Mouse (Mus musculus) megakaryocyte, adult 5-6 weeks (primary cell): ENCODE measurements around the gene Adcy5. TPM values are rescaled to one million over a fixed set of nuclear protein-coding genes. Genes with fewer than 3 reads are reported as not detected.

Source experiments
- ATAC-seq: 2 replicates; pipeline ENCODE4 v1.8.0; 2016; ENCODE audit warnings: mild to moderate bottlenecking, inconsistent platforms; ENCODE audit not compliant: poor library complexity, severe bottlenecking
- total RNA-seq, 2 experiments: library from RNA; stranded (forward) in 1 of 2; stranded (reverse) in 1 of 2; fragments of 153-499, 151-499 nt in 1 of 2; fragments of 221-1000, 200-1000 nt in 1 of 2; gene quantifications; 2 replicates each; pipeline versions ENCODE4 v1.2.3 to v1.2.4; 2015 to 2017

Adcy5 gene
- total RNA-seq, 2 experiments from 2014 or later: not detected

DNA sequence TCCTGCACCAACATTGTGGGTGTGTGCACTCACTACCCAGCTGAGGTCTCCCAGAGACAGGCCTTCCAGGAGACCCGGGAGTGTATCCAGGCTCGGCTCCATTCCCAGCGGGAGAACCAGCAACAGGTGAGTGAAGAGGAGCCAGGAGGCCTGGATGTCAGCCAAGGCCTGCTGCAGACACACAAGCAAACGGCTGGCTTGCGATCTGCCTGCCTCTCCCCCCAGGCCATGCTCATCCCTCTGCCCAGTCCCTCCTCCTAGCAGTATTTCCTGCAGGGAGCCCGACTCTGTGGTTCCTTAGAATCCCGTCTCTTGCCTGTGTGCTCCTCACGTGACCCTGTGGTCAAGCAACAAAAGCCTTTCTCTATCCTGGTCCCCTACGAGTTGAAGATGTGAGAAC is 94.1 kb downstream of the Adcy5 start:
- ATAC-seq: no peak

DNA sequence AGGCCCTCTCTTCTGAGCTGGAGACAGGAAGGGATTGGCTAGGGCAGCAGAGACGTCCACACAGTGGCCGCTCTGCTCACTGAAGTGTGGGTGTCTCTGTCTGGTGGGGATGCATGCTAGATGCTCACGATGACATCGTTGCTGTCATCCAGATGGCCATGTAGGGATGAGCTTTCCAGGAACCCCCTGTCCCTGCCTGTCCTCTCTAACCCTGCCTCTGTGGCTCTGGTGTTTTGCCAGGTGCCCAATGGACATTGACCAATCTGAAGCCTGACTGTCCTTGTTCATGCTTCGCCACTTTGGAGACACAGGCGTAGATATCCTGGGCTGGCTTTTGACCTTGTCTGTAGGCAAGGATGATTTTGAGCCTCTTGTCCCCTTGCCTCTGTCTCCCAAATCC is 95.1 kb downstream of the Adcy5 start:
- ATAC-seq: no peak

DNA sequence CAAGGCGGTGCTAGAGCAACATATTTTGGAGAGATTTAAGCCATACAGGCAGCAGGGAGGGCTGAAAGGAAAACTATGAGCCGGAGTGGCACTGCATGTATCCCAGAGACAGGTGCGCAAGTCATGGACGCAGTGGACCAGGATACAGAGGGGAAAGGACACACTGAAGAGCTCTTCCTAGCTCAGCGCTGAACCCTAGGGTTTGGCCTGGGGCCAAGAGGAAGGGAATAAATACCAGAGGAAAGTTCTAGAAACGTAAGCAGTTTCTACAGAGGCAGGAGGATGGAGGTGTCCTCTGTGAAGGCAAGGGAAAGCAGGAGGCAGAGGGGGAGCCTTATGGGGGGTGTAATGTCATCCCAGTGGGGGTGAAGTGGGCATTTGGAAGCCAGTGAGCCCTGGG is 97.0 kb downstream of the Adcy5 start:
- no peak for ATAC-seq

DNA sequence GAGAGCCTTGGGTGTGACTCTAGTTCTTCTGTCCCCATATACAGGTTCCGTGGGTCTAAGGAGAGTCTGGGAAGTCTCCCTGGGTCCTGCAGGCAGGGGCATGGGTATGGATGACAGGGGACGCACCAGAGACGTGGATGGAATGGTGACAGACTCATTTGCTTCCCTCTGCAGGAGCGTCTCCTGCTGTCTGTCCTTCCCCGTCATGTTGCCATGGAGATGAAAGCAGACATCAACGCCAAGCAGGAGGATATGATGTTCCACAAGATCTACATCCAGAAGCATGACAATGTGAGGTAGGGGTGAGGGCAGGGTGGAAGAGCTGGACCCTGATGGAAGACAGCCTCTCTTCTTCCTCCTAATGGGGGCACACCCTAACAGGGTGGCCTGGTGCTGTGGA is 98.3 kb downstream of the Adcy5 start:
- no peak for ATAC-seq

DNA sequence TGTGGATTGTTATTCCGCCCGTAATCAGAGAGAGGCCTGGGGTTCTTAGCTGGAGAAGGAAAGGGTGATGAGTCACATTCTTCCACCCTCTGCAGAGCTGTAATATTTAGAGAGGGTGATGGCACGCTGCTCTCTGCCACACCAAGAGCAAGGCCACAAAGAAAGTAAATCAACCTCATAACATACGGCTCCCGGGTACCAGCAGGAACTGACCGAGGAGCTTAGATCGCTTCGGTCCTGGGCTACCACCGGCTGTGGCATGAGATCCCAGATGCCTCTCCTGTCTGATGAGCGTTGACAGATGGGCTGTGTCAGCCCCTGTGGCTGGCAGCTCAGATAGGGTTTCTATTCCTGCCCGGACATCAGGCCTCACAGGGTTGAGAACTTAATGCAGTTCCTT is 101.3 kb downstream of the Adcy5 start:
- ATAC-seq: no peak

DNA sequence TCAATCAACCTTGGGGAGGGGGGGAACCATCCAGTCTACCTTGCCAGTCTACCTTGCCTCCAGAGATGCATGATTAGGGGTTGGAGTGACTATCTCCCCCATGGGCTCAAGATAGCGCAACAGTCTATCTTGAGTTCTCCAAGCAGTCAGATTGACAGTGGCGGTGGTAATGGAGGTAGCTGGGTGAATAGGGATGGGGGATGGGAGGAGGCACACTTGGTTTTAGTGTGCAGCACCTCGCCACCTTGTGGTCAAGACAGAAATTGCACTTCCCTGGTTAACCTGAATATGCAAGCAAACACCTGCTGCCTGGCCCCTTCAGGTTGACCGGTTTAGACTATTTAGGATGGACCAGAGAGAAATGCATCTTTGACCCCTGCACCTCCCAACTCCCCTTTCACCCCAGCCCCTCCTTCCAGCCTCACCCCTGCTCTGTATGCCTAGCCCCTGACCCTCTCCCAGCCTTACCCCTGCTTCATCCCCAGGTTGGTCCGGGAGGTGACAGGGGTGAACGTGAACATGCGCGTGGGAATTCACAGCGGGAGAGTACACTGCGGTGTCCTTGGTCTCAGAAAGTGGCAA is 115.8 kb downstream of the Adcy5 start:
- ATAC-seq: peak; percentile 59; the same call in 1 of the 2 replicates

DNA sequence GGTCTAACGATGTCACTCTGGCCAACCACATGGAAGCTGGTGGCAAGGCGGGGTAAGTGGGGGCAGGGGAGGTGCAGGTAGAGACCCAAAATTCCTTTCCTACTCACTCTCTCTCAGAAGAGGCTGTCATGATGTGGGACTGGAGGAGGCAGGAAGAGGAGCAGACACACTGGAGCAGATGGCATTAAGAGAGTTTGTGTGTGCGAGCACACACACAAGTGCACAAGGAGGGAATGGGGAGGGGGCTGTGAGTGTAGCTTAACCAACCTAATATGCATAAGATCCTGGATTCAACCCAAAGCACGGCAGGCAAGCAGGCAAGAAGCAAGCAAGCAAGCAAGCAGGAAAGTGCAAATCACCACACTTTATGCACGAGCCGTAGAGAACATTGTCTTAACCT is 116.3 kb downstream of the Adcy5 start:
- ATAC-seq: no peak

DNA sequence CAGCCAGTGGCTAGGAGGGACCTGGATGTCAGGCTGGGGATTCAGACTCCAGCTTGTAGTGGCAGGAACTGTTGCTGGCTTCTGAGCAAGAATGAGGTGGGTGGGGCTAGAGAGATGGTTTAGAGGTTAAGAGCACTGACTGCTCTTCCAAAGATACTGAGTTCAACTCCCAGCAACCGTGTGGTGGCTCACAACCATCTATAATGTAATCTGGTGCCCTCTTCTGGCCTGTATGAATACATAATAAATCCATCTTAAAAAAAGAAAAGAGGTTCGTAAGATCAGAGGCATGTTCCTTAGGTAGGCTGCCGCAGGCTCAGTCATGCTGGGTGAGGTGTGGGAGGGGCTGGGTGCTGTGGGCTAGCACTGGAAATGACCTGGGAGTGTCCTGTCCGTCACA is 116.9 kb downstream of the Adcy5 start:
- ATAC-seq: no peak

DNA sequence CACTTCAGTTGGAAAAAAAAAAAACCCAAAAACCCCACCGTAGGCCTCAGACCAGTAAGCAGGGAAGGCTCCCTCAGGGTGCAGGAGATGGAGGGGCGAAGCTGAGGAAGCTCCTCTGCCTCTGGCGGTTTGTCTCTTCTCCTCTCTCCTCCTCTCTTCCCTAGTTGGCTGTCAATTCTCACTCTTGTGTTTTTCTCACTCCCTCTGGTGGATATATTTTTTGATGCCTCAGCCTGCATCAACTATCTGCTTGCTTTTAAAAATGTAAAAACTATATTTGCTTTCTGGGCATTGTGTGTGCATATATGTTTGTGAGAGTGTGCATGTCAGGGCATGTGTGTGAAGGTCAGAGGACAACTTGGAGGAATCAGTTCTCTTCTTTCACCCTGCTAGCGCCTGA is 117.7 kb downstream of the Adcy5 start:
- ATAC-seq: no peak

DNA sequence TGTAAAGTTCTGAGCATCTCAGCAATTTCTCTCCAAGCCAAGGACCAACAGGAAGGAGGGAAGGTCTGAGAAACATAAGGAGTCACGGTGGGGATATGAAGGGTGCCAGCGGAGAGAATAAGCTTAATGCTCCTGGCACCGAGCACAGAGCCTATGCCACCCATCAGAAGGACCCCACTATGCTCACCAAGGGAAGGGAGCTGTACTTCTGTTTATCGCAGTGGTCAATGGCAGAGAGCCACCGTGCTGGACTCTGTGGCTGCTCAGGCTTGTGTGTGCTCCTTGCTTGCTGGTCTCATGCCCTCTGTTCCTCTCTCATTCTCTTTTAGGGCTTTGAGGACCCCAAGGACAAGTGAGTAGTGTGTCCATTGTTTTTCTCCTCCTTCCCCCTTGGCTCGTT is 123.5 kb downstream of the Adcy5 start:
- ATAC-seq: no peak

DNA sequence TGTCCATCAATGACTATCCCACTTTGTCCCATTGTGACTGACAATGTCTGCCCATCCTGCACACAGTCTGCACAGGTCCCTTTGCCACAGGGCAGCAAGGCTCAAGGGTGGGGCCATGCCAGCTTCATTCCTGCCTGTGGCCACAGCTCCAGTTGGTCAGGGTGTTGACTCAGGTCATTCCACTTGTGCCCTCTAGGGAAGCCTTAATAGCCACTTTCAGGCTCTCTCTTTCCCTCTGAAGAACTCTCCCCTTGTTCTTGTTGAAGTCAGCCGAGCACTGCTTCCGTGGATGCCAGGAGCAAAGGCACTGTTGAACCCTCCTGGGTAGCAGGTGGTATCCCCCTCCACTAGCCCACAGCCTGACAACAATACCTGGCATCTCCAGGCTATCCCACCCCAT is 127.8 kb downstream of the Adcy5 start:
- no peak for ATAC-seq

DNA sequence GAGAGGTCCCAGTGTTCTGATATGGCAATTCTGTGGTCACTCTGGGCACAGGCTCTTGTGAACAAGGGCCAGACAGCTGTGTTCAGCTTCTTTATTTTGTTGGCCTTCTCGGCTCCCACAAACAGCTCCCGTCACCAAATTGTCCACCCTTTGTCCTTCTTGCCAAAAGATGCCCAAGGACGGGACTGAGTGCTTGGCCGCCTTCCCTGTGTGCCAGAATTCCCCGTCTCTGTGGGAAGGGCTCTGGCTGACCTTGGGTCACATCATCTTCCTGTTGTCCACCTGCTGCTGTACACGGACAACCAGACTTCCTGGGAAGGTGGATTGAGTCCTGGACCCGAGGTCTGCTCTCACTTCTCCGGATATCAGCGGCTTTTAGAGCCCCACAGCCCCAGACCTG is 131.1 kb downstream of the Adcy5 start:
- ATAC-seq: no peak

DNA sequence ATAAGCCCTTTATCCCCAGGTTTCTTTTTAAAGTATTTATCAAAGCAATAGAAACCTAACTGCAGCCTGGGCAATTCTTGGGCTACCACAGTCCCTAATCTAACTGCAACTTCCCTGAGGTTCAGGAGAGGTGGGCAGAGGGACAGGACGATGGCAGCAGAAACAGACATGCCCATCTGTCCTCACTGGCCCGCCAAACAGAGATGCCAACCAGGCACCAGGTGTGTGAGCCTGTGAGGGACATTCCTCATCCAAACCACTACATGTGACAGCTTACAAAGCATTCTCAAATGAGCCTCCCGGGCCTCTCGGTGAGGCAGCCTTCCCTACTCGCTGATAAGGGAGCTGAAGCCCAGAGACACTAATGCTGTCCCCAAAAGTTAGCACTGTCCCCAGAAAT is 132.6 kb downstream of the Adcy5 start:
- no peak for ATAC-seq

DNA sequence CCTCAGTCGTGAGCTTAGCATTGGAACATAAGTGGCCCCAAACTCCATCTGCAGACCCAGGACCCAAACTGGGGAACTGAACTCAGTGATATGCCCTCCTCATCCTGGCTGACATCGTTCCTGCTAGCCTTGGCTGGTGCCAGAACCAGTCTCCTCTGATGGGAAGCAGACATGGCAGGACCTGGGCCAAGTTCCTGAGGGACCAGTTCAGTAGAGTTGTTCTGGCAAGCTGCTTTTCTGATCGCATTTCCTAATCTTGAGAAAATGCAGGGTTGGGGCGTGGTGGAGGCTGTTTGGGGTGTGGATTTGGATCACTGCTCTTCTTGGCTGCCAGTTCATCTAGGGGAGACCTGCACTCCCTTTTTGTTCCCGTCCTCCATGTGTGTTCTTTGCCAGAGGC is 143.1 kb downstream of the Adcy5 start:
- no peak for ATAC-seq

DNA sequence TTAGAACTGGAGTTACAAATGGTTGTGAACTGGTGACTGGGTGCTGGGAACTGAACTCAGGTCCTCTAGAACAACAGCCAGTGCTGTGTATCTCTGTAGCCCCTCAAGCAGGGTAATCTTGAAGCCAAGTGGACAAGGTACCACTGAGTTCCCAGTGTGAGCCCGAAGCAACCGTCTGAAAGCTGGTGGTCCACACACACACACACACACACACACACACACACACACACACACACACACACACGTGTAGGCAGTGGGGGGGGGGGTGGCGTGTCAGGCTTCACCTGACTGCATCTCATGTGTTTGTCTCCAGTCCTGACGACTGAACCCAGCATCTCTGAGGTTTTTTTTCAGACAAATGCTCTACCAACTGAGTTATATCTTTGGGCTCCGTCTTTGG is 145.5 kb downstream of the Adcy5 start:
- ATAC-seq: no peak

DNA sequence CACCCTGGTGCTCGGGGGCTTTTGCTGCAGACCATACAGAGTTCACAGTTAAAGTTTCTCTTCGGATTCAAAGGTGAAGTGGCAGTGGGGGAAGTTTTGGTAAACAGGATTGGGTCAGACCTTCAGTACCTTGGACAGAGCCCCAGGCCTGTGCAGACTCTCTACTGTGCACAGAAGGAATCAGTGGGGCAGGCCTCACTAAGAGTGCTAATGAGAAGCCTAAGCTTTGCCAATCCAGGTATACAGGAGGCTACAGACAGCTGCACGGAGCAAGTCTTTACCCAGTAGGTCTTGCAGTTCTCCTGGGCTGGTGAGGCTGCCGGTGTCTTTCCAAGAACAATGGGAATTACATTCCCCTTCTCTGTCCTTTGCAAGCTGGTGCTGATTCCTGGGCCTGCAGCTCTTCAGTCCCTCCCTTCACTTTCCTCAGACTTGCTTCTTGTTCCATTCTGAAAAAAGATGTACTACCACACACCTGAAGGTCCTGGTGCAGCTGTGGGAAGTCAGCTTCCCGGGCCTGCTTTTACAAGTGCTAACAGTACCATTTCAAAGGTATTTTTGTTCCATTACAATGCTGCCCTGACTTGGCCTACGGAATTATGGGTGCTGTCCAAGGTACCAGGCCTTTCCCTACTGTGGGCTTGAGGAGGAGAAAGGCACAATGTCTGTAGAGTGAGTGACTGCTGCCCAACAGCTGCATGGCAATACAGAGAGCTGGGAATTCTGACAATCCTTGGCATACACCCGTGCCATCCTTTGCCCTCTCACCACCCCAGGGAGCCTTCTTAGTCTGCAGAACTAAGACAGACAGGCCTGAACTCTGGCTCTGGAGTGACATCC is 148.0 kb downstream of the Adcy5 start:
- no peak for ATAC-seq

DNA sequence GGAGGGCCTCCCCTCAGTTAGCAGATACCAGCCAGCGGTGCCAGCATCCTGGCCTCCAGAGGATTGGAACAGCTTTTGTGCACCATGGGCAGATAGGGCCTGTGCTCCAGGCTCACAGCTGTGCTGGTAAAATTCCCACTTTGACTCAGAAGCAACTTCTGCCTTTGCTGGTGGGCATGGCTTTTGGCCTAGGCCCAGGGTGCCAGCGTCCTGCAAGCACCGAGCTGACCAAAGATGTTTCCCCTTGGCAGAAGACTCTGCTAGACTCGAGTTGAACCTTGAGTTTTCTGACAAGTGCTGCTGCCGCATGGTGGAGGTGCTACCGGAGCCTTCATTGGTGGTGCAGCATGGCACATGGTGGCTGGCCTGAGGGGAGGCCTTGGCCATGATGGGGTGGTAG is 149.0 kb downstream of the Adcy5 start:
- ATAC-seq: no peak

DNA sequence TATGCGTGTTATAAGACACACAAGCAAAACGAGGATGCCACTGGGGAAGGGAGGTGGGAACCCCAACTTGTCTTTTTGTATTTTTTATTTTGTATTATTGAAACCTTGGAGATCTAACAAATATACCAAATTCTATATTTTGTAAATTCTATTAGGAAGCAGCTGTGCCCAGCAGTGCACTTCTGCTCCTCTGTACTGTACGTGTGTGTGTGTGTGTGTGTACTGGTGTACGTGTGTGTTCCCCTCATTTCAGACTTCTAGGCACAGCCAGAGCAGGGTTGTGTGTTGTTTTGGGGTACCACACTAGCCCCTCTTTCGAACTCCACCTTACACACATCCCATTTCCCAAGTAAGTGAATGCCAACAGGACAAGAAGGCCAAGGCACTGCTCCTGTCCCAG is 149.7 kb downstream of the Adcy5 start:
- ATAC-seq: no peak

DNA sequence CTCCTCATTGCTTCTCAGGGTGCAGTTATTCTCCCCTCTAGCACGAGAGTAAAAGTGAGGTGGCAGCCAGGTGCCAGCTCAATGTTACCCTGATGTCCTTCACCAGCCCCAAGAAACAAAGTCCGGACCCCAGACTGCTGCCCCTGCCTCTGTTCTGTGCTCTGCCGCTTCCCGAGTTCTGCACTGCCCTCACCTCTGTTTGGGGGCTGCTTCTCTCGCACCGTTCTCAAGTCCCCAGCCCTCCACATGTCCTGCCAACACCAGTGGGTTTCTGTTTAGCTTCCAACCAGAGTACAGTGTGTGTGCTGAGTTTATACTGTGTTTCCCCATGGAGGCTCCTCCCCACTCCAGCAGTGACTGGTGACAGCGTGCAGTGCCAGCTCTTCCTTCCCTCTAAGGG is 150.5 kb downstream of the Adcy5 start:
- no peak for ATAC-seq

DNA sequence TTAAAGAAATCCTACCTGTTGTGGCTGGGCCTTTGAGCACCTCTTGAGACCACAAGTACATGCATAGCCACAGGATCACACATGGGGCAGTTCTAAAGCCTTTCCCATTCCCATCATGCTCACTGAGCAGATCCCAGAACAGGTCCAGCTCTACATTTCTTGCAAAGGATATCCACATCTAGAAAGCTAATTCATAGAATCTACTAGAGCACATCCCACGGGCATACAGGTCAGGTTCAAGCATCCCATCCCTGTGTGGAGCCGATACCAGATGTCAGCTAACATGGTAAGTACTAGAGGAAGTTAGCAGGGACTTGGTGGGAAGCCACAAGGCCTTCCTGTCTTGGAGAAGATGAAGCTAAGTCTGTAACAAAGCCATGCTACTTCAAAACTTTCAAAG is 152.0 kb downstream of the Adcy5 start:
- ATAC-seq: no peak

DNA sequence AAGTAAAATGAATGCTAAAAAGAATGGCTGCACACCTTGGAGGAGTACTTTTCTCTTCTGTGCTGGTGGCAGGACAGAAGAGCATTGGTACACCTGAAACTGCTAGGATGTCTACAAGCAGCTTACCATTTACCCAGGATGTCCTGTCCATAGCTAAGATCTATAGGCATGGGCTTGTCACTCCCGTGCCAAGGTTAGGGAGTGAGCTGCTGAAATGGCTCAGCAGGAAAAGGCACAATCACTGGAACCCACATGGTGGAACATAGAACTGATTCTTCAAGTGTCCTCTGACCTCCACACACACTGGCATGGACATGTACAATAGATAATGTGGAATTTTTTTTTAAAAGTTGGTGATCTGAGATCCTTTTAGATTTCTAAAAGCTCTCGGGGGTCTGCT is 152.7 kb downstream of the Adcy5 start:
- ATAC-seq: no peak

DNA sequence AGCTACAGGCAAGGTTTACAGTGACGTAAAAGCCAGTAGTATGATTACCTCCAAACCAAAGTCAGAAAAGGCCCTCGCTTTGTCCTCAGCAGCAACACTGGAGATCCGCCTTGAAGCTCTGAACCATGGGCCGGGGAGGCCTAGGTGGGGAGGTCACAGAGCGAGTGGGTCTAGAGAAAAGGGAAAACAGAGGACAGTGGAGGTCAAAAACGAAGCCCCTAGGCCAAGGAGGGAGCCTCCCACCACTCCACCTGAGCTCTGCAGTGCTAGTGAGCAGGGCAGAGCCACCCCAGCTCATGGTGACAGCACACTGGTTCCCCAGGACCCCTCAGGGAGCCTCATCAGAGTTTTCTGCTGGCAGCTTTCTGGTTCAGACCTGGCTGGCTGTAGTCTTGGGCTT is 153.3 kb downstream of the Adcy5 start:
- ATAC-seq: no peak
